Mouse (Mus musculus) kidney, adult 11 months (tissue): ENCODE data around the gene Xirp1.

Experiments used
- DNase-seq: peaks from one replicate; pipeline ENCODE4 v3.0.0; 2022

Gene Xirp1

DNA sequence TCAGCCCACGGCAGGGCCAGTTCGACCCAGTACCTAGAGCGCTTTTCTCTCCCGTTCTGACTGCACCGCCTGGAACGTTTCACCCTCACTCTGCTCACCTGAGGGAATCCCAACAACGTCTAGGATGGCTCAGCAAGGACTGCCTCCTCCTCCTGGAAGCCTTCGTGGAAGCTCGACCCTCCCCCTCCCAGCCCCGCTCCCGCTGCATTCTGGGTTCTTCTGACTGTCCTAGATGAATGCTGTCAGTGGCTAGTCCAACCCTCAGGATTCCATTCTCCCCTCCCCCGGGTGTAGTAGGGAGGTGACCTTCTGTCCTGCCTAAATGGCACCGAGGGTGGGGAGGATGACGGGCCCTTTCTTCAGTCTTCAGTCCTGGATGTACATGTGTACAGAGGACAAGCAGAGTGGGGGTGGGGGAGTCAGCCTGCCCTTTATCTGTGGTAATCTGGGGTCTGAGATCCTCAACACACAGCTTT lies 38.8 kb downstream of the Xirp1 start, which contains the start of gene Csrnp1:
Gene Csrnp1, minus strand, starts transcription at position 123 of the 476 bp plus-strand sequence.
- peak; percentile 58 for DNase-seq

DNA sequence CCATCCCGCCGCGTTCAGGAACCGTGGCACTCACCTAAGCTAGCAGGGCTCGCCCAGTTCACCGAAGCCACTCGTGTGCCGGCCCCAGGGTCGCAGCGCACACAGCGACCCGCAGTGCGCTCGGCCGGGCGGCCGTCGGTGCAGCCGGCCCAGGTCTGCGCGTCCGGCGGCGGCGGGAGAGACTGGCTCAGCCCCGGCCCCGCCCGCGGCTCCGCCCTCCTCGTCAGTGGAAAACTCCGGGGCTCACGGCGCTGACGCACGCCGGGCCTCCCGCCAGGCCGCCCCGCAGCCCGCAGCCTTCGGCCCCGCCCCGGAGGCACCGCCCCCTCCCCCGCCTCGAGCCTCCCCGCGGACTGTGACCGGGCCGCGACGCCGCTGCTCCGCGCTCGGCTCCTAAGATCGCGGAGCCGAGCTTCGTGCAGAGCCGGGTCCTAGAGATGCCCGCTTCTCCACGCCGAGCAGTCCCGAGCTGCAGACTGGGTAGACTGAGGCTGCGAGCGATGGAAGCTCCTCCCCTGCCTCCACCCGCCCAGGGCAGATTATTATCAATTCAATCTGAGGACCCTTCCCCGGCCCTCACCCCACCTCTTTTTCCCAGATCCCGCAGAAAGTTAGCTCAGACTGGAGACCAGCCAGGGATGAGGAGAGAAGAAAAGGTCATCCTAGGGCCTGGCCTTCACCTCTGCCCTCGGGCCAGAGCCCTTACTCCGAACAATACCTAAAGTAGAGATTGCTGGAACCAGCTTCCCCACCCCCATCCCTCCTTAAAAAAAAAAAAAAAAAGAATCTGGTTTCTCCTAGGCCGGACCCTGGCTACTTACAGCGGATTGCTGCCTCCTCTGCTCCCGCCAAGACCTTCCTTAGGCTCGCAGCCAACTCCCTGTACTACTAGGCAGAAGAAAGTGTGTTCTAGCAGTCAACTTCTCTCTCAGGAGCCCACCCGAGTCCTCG lies 39.5 kb downstream of the Xirp1 start:
- DNase-seq: peak; percentile 89

GRCm38 (mm10) chr9:119982956-119983551 lies 40.3 kb downstream of the Xirp1 start:
- peak; percentile 71 for DNase-seq

GRCm38 (mm10) chr9:119982241-119982811 lies 41.1 kb downstream of the Xirp1 start:
- peak; percentile 82 for DNase-seq

DNA sequence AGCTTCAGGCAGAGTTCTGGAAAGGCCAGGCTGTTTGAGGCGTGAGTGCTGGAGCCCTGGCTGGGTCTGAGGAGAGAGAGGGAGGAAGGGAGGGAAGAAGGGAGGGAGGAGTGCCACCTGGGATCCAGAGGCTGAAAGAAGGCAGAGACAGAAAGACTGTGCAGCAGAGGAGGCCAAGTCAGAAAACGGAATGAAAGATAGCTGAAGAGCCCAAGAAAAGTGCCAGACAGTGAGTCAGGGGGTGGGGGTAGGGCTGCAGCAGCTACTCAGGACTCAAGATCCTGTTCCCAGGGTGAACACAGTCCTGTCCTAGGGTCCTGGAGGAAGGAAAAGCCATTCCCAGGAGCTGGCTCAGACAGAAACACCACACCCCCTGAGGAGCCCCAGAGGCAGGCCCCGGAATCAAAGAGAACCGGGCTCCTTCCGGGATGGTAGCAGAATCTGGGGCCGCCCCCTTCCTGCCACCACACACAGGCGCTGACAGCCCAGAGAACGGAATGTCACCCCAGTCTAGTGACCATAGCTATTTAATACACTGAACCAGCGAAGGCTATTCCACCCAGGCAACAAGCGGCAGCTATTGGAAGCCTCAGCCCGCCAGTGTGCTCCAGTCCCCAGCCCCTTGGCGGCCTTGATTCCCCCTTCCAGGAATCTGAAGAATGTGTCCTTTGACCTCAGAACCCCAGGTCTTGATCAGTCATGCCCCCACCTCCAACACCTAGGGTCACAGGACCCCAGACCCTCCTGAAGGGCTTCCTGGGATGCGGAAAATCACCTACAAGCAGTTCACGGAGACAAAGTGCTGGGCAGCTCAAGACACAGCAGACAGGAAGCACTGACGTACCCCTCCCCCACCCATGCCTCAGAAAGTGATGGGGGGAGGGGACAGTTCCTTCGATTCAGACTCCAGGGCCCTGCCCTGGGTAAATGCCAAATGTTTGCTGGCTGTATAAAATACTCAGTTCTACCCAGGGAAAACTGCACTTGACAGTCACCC lies 41.9 kb downstream of the Xirp1 start:
- peak; percentile 85 for DNase-seq

GRCm38 (mm10) chr9:119980770-119981182 lies 42.6 kb downstream of the Xirp1 start:
- peak; percentile 51 for DNase-seq

DNA sequence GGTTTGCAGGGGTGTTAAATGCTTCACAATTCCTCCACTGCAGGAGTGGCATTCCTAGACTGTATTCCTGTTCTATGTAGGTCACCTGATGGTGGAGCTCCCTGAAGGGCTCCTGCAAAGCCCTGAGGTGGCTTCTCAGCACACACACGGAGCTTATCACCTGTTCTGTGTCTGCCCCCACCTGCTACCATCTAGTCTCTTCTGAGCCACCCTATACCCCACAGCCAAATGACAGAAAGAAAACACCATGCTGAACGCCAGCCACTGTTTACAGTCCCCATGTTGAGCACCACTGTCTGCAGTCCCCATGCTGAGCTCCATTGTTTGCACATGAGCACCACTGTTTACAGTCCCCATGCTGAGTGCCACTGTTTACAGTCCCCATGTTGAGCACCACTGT lies 43.6 kb downstream of the Xirp1 start:
- DNase-seq: no peak

DNA sequence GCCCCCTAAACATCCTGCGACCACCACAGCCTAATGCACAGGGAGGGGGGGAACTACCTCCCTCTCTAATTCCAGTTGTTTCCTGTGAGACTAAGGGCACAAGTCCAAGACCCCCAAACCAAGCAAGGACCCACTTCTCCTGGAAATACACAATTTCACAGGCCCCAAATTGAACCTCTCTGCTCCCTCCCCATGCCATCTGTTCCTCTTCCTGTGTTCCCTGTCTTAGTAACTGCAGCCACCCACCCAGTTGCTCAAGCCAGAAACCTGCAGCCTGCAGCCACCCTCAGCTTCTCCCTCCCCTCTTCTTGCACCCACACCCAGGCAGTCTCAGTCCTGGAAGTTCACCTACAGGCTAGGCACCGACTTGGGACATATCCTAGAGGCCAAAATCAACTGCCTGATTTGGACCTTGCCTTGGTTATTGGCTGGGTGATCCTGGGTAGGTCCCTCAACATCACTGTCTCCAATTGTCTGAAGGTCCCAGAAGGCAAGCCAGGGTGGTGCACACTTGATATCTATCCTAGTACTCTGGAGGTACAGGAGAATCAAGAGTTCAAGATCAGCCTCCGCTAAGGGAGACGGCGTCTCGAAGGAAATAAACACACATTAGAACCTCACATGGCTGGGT lies 44.5 kb downstream of the Xirp1 start:
- no peak for DNase-seq

GRCm38 (mm10) chr9:119978151-119978810 lies 45.1 kb downstream of the Xirp1 start:
- no peak for DNase-seq

DNA sequence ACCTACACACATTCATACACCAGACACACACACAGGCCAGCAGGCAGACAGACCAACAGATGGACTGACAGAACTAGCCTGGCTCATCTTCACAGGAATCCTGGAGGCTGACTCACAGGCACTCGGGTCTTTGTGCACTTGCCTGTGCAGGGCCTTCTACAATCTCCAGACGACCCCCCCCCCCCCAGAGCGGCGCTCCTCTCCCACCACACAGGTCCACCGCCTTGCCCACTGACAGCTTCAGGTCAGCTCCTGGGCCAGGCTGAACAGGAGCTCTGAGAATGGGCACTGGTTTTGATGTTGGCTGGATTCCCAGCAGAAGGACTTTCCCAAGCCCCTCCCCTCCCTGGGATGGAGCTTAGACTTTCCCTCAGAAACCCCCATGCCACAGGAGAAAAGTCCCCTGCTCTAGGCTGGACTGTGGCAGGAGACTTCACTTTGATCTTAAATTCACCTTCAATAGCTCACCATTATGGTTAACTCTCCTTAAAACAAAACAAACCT lies 45.8 kb downstream of the Xirp1 start:
- no peak for DNase-seq

- no peak for DNase-seq
Measured at GRCm38 (mm10) chr9:119976704-119977556, 46.5 kb downstream of the Xirp1 start.

DNA sequence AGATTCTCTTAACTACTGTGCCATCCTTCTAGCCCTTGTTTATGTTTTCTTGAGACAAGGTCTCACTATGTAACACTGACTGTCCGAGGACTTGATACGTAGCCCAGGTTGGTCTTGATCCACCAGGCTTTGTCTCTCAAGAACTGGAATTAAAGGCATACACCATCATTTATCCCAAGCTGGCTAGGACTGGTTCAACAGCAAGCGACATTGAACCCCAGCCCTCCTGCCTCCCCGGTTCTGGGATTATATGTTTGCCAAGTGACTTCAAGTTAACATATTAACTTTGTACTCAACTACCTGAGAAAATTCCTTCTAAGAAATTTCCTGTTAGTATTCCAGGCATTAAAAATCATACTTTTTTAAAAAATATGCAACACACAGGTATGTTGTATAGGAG lies 48.1 kb downstream of the Xirp1 start:
- DNase-seq: no peak

- no peak for DNase-seq
Measured at GRCm38 (mm10) chr9:119974609-119975008, 48.8 kb downstream of the Xirp1 start.

- no peak for DNase-seq
Measured at GRCm38 (mm10) chr9:119973869-119974520, 49.4 kb downstream of the Xirp1 start.

DNA sequence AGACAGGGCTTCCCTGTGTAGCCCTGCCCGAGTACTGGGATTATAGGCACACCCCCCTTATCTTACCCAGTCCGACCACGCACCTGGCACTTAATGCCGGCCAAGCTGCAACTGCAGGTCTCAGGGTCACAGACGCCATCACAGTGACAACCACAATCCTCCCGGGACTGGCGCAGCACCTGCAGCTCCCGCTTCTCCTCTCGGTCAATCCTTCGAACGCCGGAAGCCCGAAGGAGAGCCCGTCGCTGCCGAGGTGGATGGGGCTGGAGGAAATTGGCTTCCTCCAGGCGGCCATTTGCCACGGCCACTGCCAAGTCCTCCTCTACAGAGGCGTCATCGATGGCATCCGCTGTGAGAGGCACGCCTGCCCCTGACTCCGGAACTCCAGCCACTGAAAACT lies 50.1 kb downstream of the Xirp1 start:
- DNase-seq: no peak

DNA sequence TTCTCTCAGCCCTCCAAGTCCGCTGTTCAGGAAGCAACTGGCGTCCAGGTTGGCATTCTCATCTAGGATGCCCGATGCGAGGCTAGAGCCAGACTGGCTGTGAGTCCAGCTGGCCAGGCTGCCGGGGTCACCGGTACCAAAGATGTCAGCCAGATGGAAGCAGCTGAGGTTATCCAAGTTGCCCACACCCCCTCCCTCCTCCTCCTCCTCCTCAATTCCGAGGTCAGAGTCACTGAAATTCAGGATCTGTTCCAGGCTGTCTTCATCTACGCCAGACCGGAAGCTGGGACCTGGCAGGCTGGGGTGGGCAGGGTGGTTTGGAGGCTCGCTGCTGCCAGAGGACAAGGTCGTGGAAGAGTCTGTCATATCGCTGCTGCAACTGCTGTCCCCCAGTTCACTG lies 50.8 kb downstream of the Xirp1 start:
- DNase-seq: no peak

- no peak for DNase-seq
Measured at GRCm38 (mm10) chr9:119972166-119972565, 51.2 kb downstream of the Xirp1 start.

- DNase-seq: peak; percentile 61
Measured at GRCm38 (mm10) chr9:119970763-119971656, 52.4 kb downstream of the Xirp1 start.
